Mouse (Mus musculus) embryo, embryonic 11.5 days (tissue): Measurements from ENCODE around the gene Mbnl1.
A peak's percentile ranks its signal among the peaks of the same experiment; 100 is the strongest.
"Not testable (repeated sequence)": the region's sequence is repeated elsewhere in the genome, so short reads cannot be mapped to it uniquely, and the experiment has no call there.

Source experiments
- DNase-seq: peaks from one replicate; pipeline ENCODE4 v3.0.0-alpha.2; 2012; ENCODE audit warnings: low read depth, low spot score

Gene Mbnl1

GRCm38 (mm10) chr3:60489509-60489908 lies 16.9 kb downstream of the Mbnl1 start:
- no peak for DNase-seq

- DNase-seq, result not testable (repeated sequence)
These were observed 22.3 kb downstream of the Mbnl1 start for GRCm38 (mm10) chr3:60494774-60495535.

GRCm38 (mm10) chr3:60496197-60496596 lies 23.6 kb downstream of the Mbnl1 start:
- no peak for DNase-seq

GRCm38 (mm10) chr3:60498151-60498550 lies 25.5 kb downstream of the Mbnl1 start:
- no peak for DNase-seq

- no peak for DNase-seq
These were observed 26.0 kb downstream of the Mbnl1 start for GRCm38 (mm10) chr3:60498646-60499045.

GRCm38 (mm10) chr3:60499157-60499578 lies 26.5 kb downstream of the Mbnl1 start:
- no peak for DNase-seq

- DNase-seq, result no peak
These were observed 27.3 kb downstream of the Mbnl1 start for GRCm38 (mm10) chr3:60499718-60500450.

GRCm38 (mm10) chr3:60500571-60501527 lies 28.2 kb downstream of the Mbnl1 start:
- peak; percentile 51 for DNase-seq

GRCm38 (mm10) chr3:60501561-60502151 lies 29.0 kb downstream of the Mbnl1 start:
- DNase-seq, result peak; percentile 67

- DNase-seq, result no peak
These were observed 29.7 kb downstream of the Mbnl1 start for GRCm38 (mm10) chr3:60502155-60502987.

GRCm38 (mm10) chr3:60503196-60503595 lies 30.6 kb downstream of the Mbnl1 start:
- no peak for DNase-seq

GRCm38 (mm10) chr3:60504775-60505430 lies 32.3 kb downstream of the Mbnl1 start:
- DNase-seq, result no peak

GRCm38 (mm10) chr3:60506821-60507220 lies 34.2 kb downstream of the Mbnl1 start:
- DNase-seq, result no peak

- DNase-seq, result no peak
These were observed 34.9 kb downstream of the Mbnl1 start for GRCm38 (mm10) chr3:60507496-60507895.

GRCm38 (mm10) chr3:60507979-60508378 lies 35.3 kb downstream of the Mbnl1 start:
- no peak for DNase-seq

GRCm38 (mm10) chr3:60511197-60511596 lies 38.6 kb downstream of the Mbnl1 start:
- no peak for DNase-seq

- DNase-seq, result no peak
These were observed 40.7 kb downstream of the Mbnl1 start for GRCm38 (mm10) chr3:60513337-60513736.

GRCm38 (mm10) chr3:60513746-60514145 lies 41.1 kb downstream of the Mbnl1 start:
- no peak for DNase-seq

GRCm38 (mm10) chr3:60515430-60515829 lies 42.8 kb downstream of the Mbnl1 start:
- no peak for DNase-seq
